Mouse (Mus musculus) layer of hippocampus, postnatal 10 days (tissue): ENCODE results near the gene Eva1a. TPM values are rescaled to one million over a fixed set of nuclear protein-coding genes. Genes with fewer than 3 reads are reported as not detected.
A peak's percentile ranks its signal among the peaks of the same experiment; 100 is the strongest.

Source experiments
- DNase-seq, 2 experiments: peaks; one replicate each; pipeline ENCODE4 v3.0.0; 2021; ENCODE audit warnings: low spot score in 2 of 2
- long read RNA-seq: library from polyadenylated mRNA; stranded (forward); transcript quantifications from one replicate; pipeline ENCODE4 v2.0.0, GENCODE M21; 2023
- total RNA-seq, 2 experiments: library from RNA; stranded (reverse); gene quantifications; 2 replicates each; pipeline ENCODE4 v1.2.3; 2021

Gene Eva1a
- 10 to 100 TPM; 12.0 to 13.2 TPM for total RNA-seq
- long read RNA-seq, transcript Eva1a-201 (3 exons, 1,773 nt): major isoform, 17 of 18 reads
- long read RNA-seq, partial matches to known transcripts: 1 of 18 reads
- long read RNA-seq, other reads (novel, unspliced or antisense): 0 of 18 reads

GRCm38 (mm10) chr6:82040834-82041487 lies at the start of gene Eva1a:
Eva1a (plus strand) TSS chr6:82041043.
- DNase-seq: no peak

- DNase-seq: peak in 1 of 2 experiments; percentile 12
Measured at GRCm38 (mm10) chr6:82012392-82012791, 28.5 kb upstream of the Eva1a start.

- DNase-seq: peak in 1 of 2 experiments; percentile 5
Measured at GRCm38 (mm10) chr6:82021074-82021473, 19.8 kb upstream of the Eva1a start.

- DNase-seq: peak in 1 of 2 experiments; percentile 1
Measured at GRCm38 (mm10) chr6:82021494-82021893, 19.3 kb upstream of the Eva1a start.

- no peak for DNase-seq
Measured at GRCm38 (mm10) chr6:82029611-82030510, 11.0 kb upstream of the Eva1a start.

- no peak for DNase-seq
Measured at GRCm38 (mm10) chr6:82030511-82030884, 10.3 kb upstream of the Eva1a start.

GRCm38 (mm10) chr6:82037211-82037610 lies 3.6 kb upstream of the Eva1a start:
- DNase-seq: no peak

GRCm38 (mm10) chr6:82039193-82039592 lies 1.6 kb upstream of the Eva1a start:
- DNase-seq: no peak

GRCm38 (mm10) chr6:82039968-82040367 lies 875 bp upstream of the Eva1a start:
- no peak for DNase-seq

- peak; percentile 34 to 45 for DNase-seq
Measured at GRCm38 (mm10) chr6:82041488-82042295, 849 bp downstream of the Eva1a start.

GRCm38 (mm10) chr6:82042296-82043125 lies 1.7 kb downstream of the Eva1a start:
- DNase-seq: peak; percentile 38 to 55

- no peak for DNase-seq
Measured at GRCm38 (mm10) chr6:82043634-82044033, 2.8 kb downstream of the Eva1a start.

- DNase-seq: no peak
Measured at GRCm38 (mm10) chr6:82044509-82044908, 3.7 kb downstream of the Eva1a start.

GRCm38 (mm10) chr6:82047977-82048376 lies 7.1 kb downstream of the Eva1a start:
- no peak for DNase-seq

- peak in 1 of 2 experiments; percentile 39 for DNase-seq
Measured at GRCm38 (mm10) chr6:82050201-82050600, 9.4 kb downstream of the Eva1a start.

GRCm38 (mm10) chr6:82051569-82051968 lies 10.7 kb downstream of the Eva1a start:
- no peak for DNase-seq

- no peak for DNase-seq
Measured at GRCm38 (mm10) chr6:82052047-82052725, 11.3 kb downstream of the Eva1a start.

- DNase-seq: no peak
Measured at GRCm38 (mm10) chr6:82052726-82053118, 11.9 kb downstream of the Eva1a start.

GRCm38 (mm10) chr6:82054854-82055253 lies 14.0 kb downstream of the Eva1a start:
- no peak for DNase-seq

- no peak for DNase-seq
Measured at GRCm38 (mm10) chr6:82059896-82060295, 19.1 kb downstream of the Eva1a start.
